ENCODE assay signal across 8 mouse cellular contexts in genomic region chr16:32507407-32507806, GRCm38 (mm10). TPM values are rescaled to one million over a fixed set of nuclear protein-coding genes. Genes with fewer than 3 reads are reported as not detected.
DNase-seq lines count a peak whose midpoint lies in the region; ATAC-seq and TF ChIP-seq lines count a peak whose summit lies in the region.

No protein-coding gene starts in this region.

- no peak overlapping the region for H3K4me2 ChIP-seq in hindbrain, postnatal 0 days (ENCODE audit: low read depth, low read length)
- H3K4me2 ChIP-seq in hindbrain, embryonic 16.5 days (ENCODE audit: low read length) = no peak overlapping the region

- no peaks in the 10 kb centered on the region for H3K36me3 ChIP-seq in hindbrain, postnatal 0 days (ENCODE audit: insufficient read depth, low read length)
- H3K36me3 ChIP-seq in hindbrain, embryonic 16.5 days (ENCODE audit: control insufficient read depth, insufficient read depth, low read length) = no peaks in the 10 kb centered on the region
- no peaks in the 10 kb centered on the region for H3K36me3 ChIP-seq in E14TG2a.4 (ENCODE audit: insufficient read depth, low read length)

- H3K4me3 ChIP-seq in hindbrain, postnatal 0 days (ENCODE audit: low read length) = no peak overlapping the region
- no peak overlapping the region for H3K4me3 ChIP-seq in hindbrain, embryonic 16.5 days (ENCODE audit: low read length)
- H3K4me3 ChIP-seq in E14TG2a.4 (replicated peaks; ENCODE audit: low read length) = no peak overlapping the region

- peak; percentile 46 for DNase-seq in hindbrain, postnatal 0 days (ENCODE audit: low spot score)
- peak; percentile 85 for DNase-seq in c-Kit-positive CD71-positive TER-119-negative erythroid progenitor cells, embryonic 14.5 days (ENCODE audit: low read depth)
- peak; percentile 71 for DNase-seq in gastrocnemius, postnatal 10 days
- peak; percentile 44 to 50 for DNase-seq in left cerebral cortex, postnatal 36 days (ENCODE audit: low spot score in 2 of 2)
- peak; percentile 69 for DNase-seq in thymus, postnatal 0 days (ENCODE audit: low spot score)

- H3K4me1 ChIP-seq in hindbrain, postnatal 0 days (ENCODE audit: insufficient read depth, low read length) = peaks cover 10% of the 10 kb centered on the region; the same call in 1 of the 2 replicates
- H3K4me1 ChIP-seq in hindbrain, embryonic 16.5 days (ENCODE audit: control insufficient read depth, insufficient read depth, low read depth, low read length) = peaks cover 12% of the 10 kb centered on the region; the same call in 1 of the 2 replicates
- H3K4me1 ChIP-seq in E14TG2a.4 (replicated peaks; ENCODE audit: low read depth, low read length) = peaks cover 91% of the 10 kb centered on the region

- no peak for ATAC-seq in hindbrain, postnatal 0 days
- ATAC-seq in hindbrain, embryonic 16.5 days = no peak
- ATAC-seq in monocyte, adult 5-6 weeks (replicated peaks; ENCODE audit: insufficient number of reproducible peaks, low FRiP score, low TSS enrichment, poor library complexity, severe bottlenecking) = 0 out of 2 replicates have a peak, but pooled peaks have one; percentile 51

- no peak overlapping the region for H3K27ac ChIP-seq in hindbrain, postnatal 0 days
- H3K27ac ChIP-seq in hindbrain, embryonic 16.5 days (ENCODE audit: low read depth, low read length) = no peak overlapping the region

- 22% methylated on average over 9 of the region's 9 CpGs for WGBS in hindbrain, postnatal 0 days
- WGBS in hindbrain, embryonic 16.5 days = 23% methylated on average over 9 of the region's 9 CpGs

- H3K9ac ChIP-seq in hindbrain, postnatal 0 days (replicated peaks; ENCODE audit: low read length) = no peak overlapping the region
- H3K9ac ChIP-seq in hindbrain, embryonic 16.5 days (ENCODE audit: low read depth, low read length) = no peak overlapping the region

- peak; percentile 85 for TF ChIP-seq CTCF in hindbrain, postnatal 0 days (IDR thresholded peaks at IDR 0.05; ENCODE audit: low read depth)
- peak; percentile 98 for TF ChIP-seq CTCF in E14TG2a.4 (conservative IDR thresholded peaks at IDR 0.05; ENCODE audit: low read length)

- intact Hi-C loops in left cerebral cortex, postnatal 36 days (cut with DNase I) = no loop called here

- no peaks in the 10 kb centered on the region for H3K27me3 ChIP-seq in hindbrain, postnatal 0 days (ENCODE audit: insufficient read depth, low read length)
- H3K27me3 ChIP-seq in hindbrain, embryonic 16.5 days (replicated peaks; ENCODE audit: control insufficient read depth, insufficient read depth, low read length) = no peaks in the 10 kb centered on the region
- H3K27me3 ChIP-seq in E14TG2a.4 (ENCODE audit: insufficient read depth, low read length) = no peaks in the 10 kb centered on the region

- H3K9me3 ChIP-seq in hindbrain, postnatal 0 days (ENCODE audit: low read length) = no peaks in the 10 kb centered on the region
- H3K9me3 ChIP-seq in hindbrain, embryonic 16.5 days (ENCODE audit: control insufficient read depth, low read length) = no peaks in the 10 kb centered on the region
- H3K9me3 ChIP-seq in E14TG2a.4 (ENCODE audit: low read length) = peaks cover 8% of the 10 kb centered on the region

RNA-seq across cellular contexts. Expression of gene Zdhhc19, which starts 11.3 kb away (rescaled TPM):
- not detected in 2 replicates for total RNA-seq in hindbrain, postnatal 0 days (2014; rRNA removed)
- polyA plus RNA-seq in hindbrain, postnatal 0 days (2015; fragmentation: Nextera tagmentation; extraction: Ambion mirVana) = 0.33 and 0.52 TPM in 2 replicates
- not detected in 2 replicates for polyA plus RNA-seq in hindbrain, embryonic 16.5 days (2015; fragmentation: Nextera tagmentation; extraction: Ambion mirVana)
- not detected for total RNA-seq in gastrocnemius, postnatal 10 days (2021)
- not detected for total RNA-seq in left cerebral cortex, postnatal 36 days (2021)
- not detected in 3 replicates for total RNA-seq in monocyte, adult 5-6 weeks (2017)
- polyA plus RNA-seq in thymus, postnatal 0 days (2015; fragmentation: Nextera tagmentation; extraction: Ambion mirVana) = not detected in 2 replicates

RNA-seq across cellular contexts. Expression of gene Slc51a, which starts 19.7 kb away (rescaled TPM):
- not detected in 2 replicates for total RNA-seq in hindbrain, postnatal 0 days (2014; rRNA removed)
- 0.16 TPM in 1 of 2 replicates, not detected in the other for polyA plus RNA-seq in hindbrain, postnatal 0 days (2015; fragmentation: Nextera tagmentation; extraction: Ambion mirVana)
- 0.19 TPM in 1 of 2 replicates, not detected in the other for polyA plus RNA-seq in hindbrain, embryonic 16.5 days (2015; fragmentation: Nextera tagmentation; extraction: Ambion mirVana)
- not detected for total RNA-seq in gastrocnemius, postnatal 10 days (2021)
- not detected for total RNA-seq in left cerebral cortex, postnatal 36 days (2021)
- 0.48 to 0.49 TPM in 2 of 3 replicates, not detected in the other for total RNA-seq in monocyte, adult 5-6 weeks (2017)
- polyA plus RNA-seq in thymus, postnatal 0 days (2015; fragmentation: Nextera tagmentation; extraction: Ambion mirVana) = 0.90 and 0.91 TPM in 2 replicates
